Mouse (Mus musculus) limb, embryonic 10.5 days (tissue): Measurements from ENCODE around the gene Ntn5. TPM values are rescaled to one million over a fixed set of nuclear protein-coding genes. Genes with fewer than 3 reads are reported as not detected.
"Not testable (repeated sequence)": the region's sequence is repeated elsewhere in the genome, so short reads cannot be mapped to it uniquely, and the experiment has no call there.

Experiments used
- DNase-seq: peaks from one replicate; pipeline ENCODE4 v3.0.0-alpha.2; 2017; ENCODE audit warnings: low spot score
- H3K27ac ChIP-seq: fragments of 300-500 bp; sonication (generic); 2 replicates; pipeline ENCODE4 v1.5.1; 2016; ENCODE audit warnings: mild to moderate bottlenecking
- H3K27me3 ChIP-seq: fragments of 300-500 bp; sonication (generic); 2 replicates; pipeline ENCODE4 v1.6.1; 2016; ENCODE audit warnings: low read depth, mild to moderate bottlenecking; ENCODE audit not compliant: poor library complexity, severe bottlenecking
- H3K36me3 ChIP-seq: fragments of 300-500 bp; sonication (generic); 2 replicates; pipeline ENCODE4 v1.6.1; 2016; ENCODE audit warnings: mild to moderate bottlenecking, moderate library complexity
- H3K4me1 ChIP-seq: fragments of 300-500 bp; sonication (generic); 2 replicates; pipeline ENCODE4 v1.6.1; 2016
- H3K4me3 ChIP-seq: fragments of 300-500 bp; sonication (generic); 2 replicates; pipeline ENCODE4 v1.5.1; 2016; ENCODE audit warnings: mild to moderate bottlenecking, moderate library complexity
- H3K9me3 ChIP-seq: fragments of 300-500 bp; sonication (generic); replicated peaks from 2 replicates; pipeline ENCODE4 v1.6.1; 2016; ENCODE audit warnings: mild to moderate bottlenecking
- WGBS: fragments of 180-500 bp; shearing (Covaris S2); methylation state at CpG from one replicate; pipeline ENCODE4 v1.1.7; 2016; 5-methylcytosine and 5-hydroxymethylcytosine counted together
- polyA plus RNA-seq: library from polyadenylated mRNA; unstranded; fragments of >200 nt; fragmentation: Nextera tagmentation; extraction: Ambion mirVana; gene quantifications from 2 replicates; pipeline ENCODE4 v1.2.1, GENCODE M21; 2016

The Ntn5 gene
- polyA plus RNA-seq, 1 experiment from 2014 or later = 0.39 TPM

DNA sequence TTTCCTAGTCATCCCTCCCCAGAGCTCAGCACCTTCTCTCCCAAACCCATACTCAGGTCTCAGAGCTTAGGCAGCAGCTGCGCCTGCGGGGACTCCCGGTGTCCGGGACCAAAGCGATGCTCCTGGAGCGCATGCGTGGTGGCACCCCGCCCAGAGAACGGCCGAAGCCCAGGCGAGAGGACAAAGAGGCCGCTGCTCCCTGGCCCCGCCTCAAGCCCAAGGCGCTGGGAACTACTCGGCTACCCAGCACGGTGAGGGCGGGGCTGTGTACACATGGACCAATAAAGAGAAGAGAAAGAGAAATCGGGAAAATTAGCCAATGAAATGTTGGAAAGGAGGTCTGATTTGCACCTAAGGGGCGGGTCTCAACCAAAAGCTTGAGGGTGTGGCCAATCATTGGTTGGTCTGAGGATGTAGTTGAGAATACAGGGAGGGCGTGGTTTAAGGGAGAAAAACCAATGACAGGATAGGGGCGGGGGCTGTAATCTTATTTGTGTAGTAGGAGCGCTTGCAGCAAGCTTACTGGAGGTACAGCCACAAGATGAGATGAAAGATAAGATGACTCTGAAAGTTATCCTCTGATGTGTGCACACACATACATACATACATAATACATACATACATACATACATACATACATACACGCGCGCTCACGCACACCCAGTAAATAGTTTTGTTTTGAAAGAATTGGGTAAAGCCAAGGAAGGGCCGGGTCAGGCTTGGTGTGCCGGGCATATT lies 40.2 kb upstream of the Ntn5 start:
- Histone ChIP-seq H3K4me1 (peaks cover 44% of the 10 kb centered on the region), H3K9me3 (no peaks in the 10 kb centered on the region), H3K4me3 (peak overlapping the region; percentile 61), H3K36me3 (no peaks in the 10 kb centered on the region), H3K27ac (peak overlapping the region; percentile 90), H3K27me3 (peaks cover 21% of the 10 kb centered on the region; the same call in 1 of the 2 replicates)
- DNase-seq = peak; percentile 95
- WGBS = under 1% methylated on average over 28 of the region's 28 CpGs

- Histone ChIP-seq H3K9me3 (no peaks in the 10 kb centered on the region), H3K27ac (peak overlapping the region; percentile 90), H3K36me3 (no peaks in the 10 kb centered on the region), H3K4me3 (peak overlapping the region; percentile 61), H3K27me3 (peaks cover 21% of the 10 kb centered on the region; the same call in 1 of the 2 replicates), H3K4me1 (peaks cover 44% of the 10 kb centered on the region)
- 3% methylated on average over 18 of the region's 18 CpGs for WGBS
- peak; percentile 69 for DNase-seq
Observed at GRCm38 (mm10) chr7:45644183-45644582, 39.6 kb upstream of the Ntn5 start.

DNA sequence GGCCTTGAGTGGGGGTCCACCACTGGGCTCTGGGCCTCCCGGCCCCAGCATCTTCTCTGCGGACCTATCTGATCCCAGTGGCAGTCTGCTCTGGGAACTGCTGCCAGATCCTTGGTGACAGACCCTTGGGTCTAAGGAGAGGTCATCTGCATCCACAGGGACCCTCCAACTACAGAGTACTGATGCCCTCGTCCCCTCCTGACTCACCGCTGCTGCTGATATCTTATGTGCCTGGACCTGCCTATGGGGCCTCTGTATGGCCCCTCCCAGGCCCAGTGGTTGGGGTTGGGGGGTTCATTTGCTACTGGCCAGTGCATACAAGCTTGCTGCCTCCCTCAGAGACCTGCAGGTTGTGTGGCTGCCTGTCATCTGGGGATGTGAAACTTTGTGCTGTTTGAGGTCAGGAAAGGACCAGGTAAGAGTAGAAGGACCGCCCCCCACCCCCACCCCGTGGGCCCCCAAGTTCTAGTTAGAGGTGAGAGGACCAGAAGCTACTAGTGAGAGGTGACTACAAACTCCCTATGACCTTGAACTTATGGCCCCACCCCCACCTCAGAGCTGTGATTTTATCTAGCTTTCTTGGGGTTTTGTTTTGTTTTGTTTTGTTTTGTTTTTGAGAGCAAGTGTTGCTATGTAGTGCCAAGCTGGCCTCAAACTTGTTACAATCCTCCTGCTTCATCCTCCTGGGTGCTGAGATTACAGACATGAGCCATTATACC lies 38.8 kb upstream of the Ntn5 start:
- 68% methylated on average over 6 of the region's 6 CpGs for WGBS
- Histone ChIP-seq H3K4me1 (peaks cover 38% of the 10 kb centered on the region), H3K36me3 (no peaks in the 10 kb centered on the region), H3K9me3 (no peaks in the 10 kb centered on the region), H3K4me3 (peak overlapping the region; percentile 61; the same call in 1 of the 2 replicates), H3K27ac (peak overlapping the region; percentile 90; the same call in 1 of the 2 replicates), H3K27me3 (peaks cover 14% of the 10 kb centered on the region; the same call in 1 of the 2 replicates)
- no peak for DNase-seq

GRCm38 (mm10) chr7:45645591-45645971 lies 38.2 kb upstream of the Ntn5 start:
- no peak for DNase-seq
- H3K36me3 ChIP-seq = no peaks in the 10 kb centered on the region
- H3K9me3 ChIP-seq = no peaks in the 10 kb centered on the region
- no peak overlapping the region for H3K4me3 ChIP-seq
- no peak overlapping the region for H3K27ac ChIP-seq
- peaks cover 37% of the 10 kb centered on the region for H3K4me1 ChIP-seq
- 93% methylated on average over 7 of the region's 7 CpGs for WGBS
- H3K27me3 ChIP-seq = peaks cover 8% of the 10 kb centered on the region; the same call in 1 of the 2 replicates

DNA sequence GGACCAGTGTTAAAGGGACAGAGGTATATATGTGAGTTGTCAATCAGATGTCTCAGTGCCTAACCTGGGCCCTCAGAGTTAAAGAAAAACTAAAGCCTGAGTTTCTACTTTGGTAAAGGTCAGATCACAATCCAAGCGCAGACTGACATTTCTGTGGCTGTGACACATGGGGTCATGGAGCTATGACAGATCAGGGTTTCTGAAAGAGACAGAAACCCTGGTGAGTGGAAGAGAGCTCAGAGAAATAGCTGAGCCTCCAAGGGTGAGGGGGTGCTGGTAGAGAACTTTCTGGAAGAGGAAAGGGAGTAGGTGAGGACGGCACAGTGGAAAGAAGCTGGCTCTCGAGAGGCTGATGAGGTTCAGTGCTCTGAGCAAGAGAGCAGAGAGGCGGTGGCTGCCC lies 37.2 kb upstream of the Ntn5 start:
- 85% methylated on average over 4 of the region's 4 CpGs for WGBS
- no peak for DNase-seq
- Histone ChIP-seq H3K9me3 (no peaks in the 10 kb centered on the region), H3K4me3 (no peak overlapping the region), H3K27ac (no peak overlapping the region), H3K27me3 (0 out of 2 replicates have a peak, but pooled peaks cover 5% of the 10 kb centered on the region), H3K36me3 (no peaks in the 10 kb centered on the region), H3K4me1 (peaks cover 27% of the 10 kb centered on the region)

GRCm38 (mm10) chr7:45649351-45649750 lies 34.5 kb upstream of the Ntn5 start:
- no peaks in the 10 kb centered on the region for H3K36me3 ChIP-seq
- no peak overlapping the region for H3K4me3 ChIP-seq
- H3K4me1 ChIP-seq = peaks cover 11% of the 10 kb centered on the region
- 0 out of 2 replicates have a peak, but pooled peaks cover 5% of the 10 kb centered on the region for H3K27me3 ChIP-seq
- H3K9me3 ChIP-seq = no peaks in the 10 kb centered on the region
- WGBS = 78% methylated on average over 8 of the region's 8 CpGs
- H3K27ac ChIP-seq = no peak overlapping the region
- no peak for DNase-seq

DNA sequence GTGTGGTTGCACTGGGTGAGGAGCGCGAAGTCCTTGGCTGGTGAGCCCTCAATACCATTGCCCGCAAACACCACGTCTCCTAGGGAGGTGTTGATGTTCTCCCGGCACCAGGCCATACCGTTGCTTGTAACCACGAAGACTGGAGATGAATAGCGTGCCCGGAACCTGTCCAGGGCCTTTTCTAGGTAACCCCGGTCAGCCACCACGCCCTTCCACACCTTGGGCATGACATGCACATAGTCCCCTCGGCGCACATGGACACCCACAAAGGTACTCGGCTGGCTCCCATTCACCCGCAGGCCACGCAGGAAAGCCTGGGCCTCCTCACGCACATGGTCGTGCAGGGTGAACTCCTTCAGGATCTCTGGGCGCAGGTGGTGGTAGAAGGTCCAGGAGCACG lies 33.3 kb upstream of the Ntn5 start:
- WGBS = 95% methylated on average over 20 of the region's 20 CpGs
- not testable (repeated sequence) for H3K36me3 ChIP-seq, H3K27ac ChIP-seq, H3K4me1 ChIP-seq, H3K9me3 ChIP-seq, H3K27me3 ChIP-seq, DNase-seq, H3K4me3 ChIP-seq

DNA sequence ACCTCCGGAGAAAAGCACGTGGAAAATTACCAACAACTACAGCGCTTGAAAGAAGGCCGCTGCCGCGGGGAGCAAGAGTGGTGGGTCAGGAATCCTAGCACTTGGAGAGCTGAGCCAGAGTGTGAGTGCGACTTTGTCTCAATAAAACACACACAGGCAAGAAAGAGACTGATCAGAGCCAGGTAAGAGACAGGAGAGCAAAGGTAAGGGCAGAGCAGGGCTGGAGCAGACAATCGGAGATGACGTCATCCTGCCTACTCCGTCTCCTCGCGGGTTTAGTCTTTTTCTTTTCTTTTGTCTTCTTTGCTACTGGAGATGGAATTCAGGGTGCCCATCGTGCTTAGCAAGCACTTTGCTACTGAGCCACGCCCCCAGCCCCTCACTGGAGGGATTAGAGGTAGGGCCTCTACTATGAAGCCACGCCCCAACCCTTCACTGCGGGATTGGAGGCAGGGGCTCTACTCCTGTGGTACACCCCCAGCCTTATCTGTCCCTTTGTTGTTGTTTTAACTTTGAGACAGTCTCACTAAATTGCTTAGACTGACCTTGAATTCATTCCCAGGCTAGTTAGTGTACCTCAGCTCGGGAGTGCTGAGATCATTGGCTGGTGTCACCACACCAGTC lies 29.3 kb upstream of the Ntn5 start:
- H3K36me3 ChIP-seq = no peaks in the 10 kb centered on the region
- H3K27me3 ChIP-seq = no peaks in the 10 kb centered on the region
- no peaks in the 10 kb centered on the region for H3K9me3 ChIP-seq
- peaks cover 18% of the 10 kb centered on the region for H3K4me1 ChIP-seq
- peak overlapping the region; percentile 20 for H3K27ac ChIP-seq
- DNase-seq = no peak
- peak overlapping the region; percentile 30 for H3K4me3 ChIP-seq
- WGBS = 41% methylated on average over 17 of the region's 17 CpGs

DNA sequence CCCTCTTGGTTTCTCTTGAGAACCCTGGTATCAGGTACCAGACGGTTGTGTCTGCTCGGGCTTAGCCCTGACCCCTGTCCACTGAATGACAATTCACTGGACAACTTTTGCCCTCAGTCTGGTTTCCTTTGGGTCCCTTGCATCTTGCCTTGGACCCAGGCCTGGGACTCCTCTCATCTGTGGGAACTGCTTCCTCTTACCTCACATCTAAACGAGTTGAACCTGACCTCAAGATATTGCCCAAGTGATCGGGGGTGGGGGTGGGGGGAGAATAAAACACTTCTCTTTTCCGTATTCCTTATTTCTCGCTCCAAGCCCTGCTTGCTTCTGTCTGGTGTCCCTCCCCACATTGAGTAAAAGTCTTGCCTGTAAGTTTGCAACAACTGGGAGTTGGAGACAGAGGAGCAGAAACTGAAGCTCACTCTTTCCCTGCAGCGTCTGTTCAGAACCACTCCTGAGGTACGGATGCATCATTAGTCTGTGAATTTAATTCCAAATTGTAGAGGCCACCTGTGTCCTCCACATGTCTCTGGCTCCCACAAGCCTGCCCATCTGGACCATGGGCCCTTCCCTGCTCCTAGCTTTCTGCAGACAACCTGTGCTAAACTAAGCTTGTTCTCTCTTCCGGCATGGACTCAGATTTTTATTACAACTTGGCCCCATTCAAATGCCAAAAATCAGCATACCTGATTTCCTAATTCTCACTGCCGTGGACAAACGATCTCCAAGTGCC lies 22.9 kb upstream of the Ntn5 start:
- H3K4me3 ChIP-seq = no peak overlapping the region
- no peak for DNase-seq
- H3K27me3 ChIP-seq = no peaks in the 10 kb centered on the region
- H3K9me3 ChIP-seq = no peaks in the 10 kb centered on the region
- WGBS = 86% methylated on average over 11 of the region's 11 CpGs
- peaks cover 27% of the 10 kb centered on the region for H3K4me1 ChIP-seq
- no peak overlapping the region for H3K27ac ChIP-seq
- H3K36me3 ChIP-seq = no peaks in the 10 kb centered on the region

DNA sequence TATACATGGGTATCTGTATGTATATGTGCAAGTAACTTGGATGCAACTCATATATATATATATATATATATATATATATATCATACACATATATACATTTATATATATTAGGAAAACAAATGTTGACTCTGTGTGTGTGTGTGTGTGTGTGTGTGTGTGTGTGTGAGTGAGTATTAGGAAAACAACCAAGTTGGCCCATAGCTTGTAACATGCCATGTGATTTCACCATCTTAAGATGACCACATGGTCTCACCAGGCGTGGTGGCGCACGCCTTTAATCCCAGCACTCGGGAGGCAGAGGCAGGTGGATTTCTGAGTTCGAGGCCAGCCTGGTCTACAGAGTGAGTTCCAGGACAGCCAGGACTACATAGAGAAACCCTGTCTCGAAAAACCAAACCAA lies 22.1 kb upstream of the Ntn5 start:
- DNase-seq, H3K36me3 ChIP-seq, H3K27ac ChIP-seq, H3K4me3 ChIP-seq, H3K9me3 ChIP-seq, H3K27me3 ChIP-seq: not testable (repeated sequence)
- WGBS = 96% methylated on average over 6 of the region's 6 CpGs
- peaks cover 20% of the 10 kb centered on the region for H3K4me1 ChIP-seq

GRCm38 (mm10) chr7:45665303-45666138 lies 18.3 kb upstream of the Ntn5 start:
- H3K4me3 ChIP-seq = no peak overlapping the region
- no peaks in the 10 kb centered on the region for H3K9me3 ChIP-seq
- no peak for DNase-seq
- WGBS = 45% methylated on average over 13 of the region's 13 CpGs
- no peaks in the 10 kb centered on the region for H3K36me3 ChIP-seq
- no peaks in the 10 kb centered on the region for H3K27me3 ChIP-seq
- peaks cover 20% of the 10 kb centered on the region for H3K4me1 ChIP-seq
- peak overlapping the region; percentile 27; the same call in 1 of the 2 replicates for H3K27ac ChIP-seq

DNA sequence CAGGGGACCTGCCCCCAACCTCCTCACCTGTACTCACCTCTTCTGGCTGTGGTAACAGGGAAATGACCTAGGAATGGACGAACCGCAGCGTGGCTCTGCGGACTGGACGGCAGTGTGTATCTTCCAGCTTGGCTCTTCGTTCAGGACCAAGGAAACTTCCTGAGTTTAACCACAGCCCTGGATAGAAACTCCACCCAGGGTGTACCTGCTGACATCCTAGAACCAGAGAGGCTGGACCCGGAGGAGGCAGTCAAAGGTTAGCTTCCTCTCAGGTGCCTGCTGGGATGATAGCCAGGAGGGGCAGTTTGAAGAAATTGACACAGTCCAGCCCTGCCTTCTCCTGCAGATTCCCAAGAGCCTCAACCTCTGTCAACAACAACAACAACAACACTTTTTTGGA lies 17.7 kb upstream of the Ntn5 start, which contains the start of gene Fut2:
TSS of gene Fut2 (minus strand) at position 234 of the 400 bp plus-strand sequence.
- Histone ChIP-seq H3K27me3 (no peaks in the 10 kb centered on the region), H3K4me1 (peaks cover 20% of the 10 kb centered on the region), H3K27ac (peak within 1 kb of the TSS; percentile 27; the same call in 1 of the 2 replicates), H3K9me3 (no peaks in the 10 kb centered on the region), H3K36me3 (no peaks in the 10 kb centered on the region), H3K4me3 (no peak within 1 kb of the TSS)
- 85% methylated on average over 7 of the region's 7 CpGs for WGBS
- no peak for DNase-seq
